Mouse (Mus musculus) c-Kit-positive CD71-positive TER-119-positive erythroid progenitor cells, embryonic 14.5 days (primary cell): ENCODE measurements at regions not wholly inside any gene's neighbourhood (a gene's known extent, or its start where the extent isn't known, plus 50 kb on each side); places are given as distances from the start of the nearest gene placed in this dataset.

ENCODE experiments used
- DNase-seq: peaks from one replicate; pipeline ENCODE4 v3.0.0-alpha.2; 2013; ENCODE audit warnings: low spot score

DNA sequence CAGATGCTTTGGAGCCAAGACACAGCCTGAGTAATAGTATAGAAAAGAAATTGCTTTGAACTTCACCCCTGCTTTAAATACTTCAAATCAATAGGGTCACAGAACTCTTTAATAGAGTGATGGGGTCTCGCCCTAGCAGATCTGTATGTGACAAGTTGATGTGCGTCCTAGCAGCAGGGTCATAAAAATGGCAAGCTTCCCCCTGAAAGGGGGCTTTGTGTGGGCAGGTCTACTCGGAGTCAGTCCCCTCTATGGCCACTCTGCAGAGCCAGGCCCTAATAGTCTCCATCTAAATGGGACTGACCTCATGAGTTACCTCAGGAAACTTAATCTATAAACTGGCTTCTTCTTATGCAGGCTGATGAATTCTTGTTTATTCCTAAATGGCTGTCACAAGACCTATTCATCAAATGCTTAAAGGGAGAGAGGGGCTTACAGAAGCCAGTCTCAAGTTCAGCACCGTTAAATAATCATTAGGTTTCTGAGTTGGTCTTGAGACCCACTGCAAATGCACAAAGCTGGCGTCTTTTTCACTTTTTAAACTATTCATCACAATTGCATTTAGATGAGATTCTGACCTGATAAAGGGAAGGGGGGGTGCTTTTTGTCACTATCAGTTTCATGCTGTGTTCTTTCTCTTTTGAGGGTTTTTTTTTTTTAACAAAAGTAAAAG, 457.0 kb upstream of the Fam92a start:
- no peak for DNase-seq

DNA sequence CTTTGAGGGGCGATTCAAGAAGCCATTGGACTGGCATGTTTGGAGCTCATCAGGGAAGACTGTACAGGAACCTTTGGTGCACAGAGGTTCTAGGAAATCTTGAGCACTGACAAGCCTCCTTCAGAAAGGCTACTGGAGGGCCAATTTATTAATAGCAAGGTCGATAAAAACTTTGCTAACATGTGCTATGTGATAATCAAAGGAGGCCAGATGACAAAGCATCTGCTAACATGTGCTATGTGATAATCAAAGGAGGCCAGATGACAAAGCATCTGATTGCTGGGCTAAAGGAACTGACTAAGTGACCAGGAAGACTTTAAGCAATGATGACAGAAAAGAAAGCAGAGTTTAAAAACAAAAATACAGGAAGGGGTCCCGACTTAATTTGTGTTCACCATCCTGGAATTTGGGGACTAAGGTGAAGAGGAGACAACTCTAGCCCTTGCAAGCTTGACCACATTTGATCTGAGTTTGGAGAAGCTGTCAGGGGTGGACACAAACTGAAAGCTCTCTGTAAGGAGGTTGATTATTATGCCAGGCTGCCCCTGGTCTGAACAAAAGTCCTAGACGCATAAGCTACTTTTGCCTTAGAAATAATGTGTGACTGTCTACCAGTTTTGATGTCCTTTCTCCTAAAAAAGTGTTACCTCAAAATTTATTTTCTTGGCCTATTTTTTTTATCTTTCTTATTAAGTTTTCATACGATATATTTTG, 455.5 kb upstream of the Fam92a start:
- DNase-seq = peak; percentile 25

DNA sequence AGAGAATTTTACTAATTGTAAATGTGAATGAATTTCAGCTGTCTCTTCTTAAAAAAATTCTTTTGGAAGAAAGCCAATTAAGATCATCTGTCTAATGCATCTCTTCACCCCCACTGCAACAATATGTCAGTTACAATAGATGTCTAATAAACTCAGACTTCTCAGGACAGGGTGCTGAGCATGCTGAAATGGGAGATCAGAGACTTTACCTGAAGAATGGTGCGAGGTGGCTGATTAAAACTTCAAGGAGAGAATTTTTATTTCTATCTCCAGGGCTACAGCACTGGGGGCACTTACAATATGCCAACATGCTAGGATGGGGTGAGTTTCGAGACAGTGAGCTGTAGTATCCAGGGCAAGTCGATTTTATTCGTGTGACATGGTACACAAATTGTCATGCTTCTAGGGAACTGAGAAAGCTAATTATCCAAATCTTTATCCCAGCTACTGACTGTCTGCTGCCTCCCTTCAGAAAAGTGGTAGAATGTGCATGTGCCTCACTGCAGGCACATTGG, 449.0 kb upstream of the Fam92a start:
- DNase-seq = no peak

DNA sequence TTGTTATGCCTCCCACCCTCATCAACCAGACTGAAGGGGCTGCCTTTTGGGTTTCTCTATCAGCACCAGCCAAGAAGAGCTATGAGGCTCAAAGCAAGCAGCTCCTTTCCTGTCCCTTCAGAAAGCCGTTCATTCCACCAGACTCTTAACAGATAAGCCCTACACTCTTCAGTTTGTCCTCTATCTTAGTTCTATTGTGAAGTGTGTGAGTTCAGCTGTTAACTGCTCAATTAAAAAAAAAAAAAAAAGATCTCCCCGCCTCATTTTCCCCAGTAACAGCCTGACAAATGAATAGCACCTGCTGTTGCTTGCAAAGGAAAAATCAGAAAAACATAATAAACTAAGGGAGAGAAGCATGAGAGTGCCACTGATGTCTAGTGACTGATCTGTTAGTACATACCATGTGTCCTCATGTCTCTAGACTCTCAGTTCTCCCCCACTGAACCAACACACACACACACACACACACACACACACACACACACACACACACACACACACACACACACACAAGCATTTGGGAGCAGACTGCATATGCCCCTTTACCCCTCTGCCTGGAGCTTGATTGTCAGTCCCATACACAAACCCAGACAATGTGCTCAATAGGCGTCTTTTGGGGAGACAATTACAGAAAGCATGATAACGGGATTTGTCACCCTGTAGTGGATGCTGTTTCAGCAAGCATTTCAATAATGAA, 448.4 kb upstream of the Fam92a start:
- no peak for DNase-seq

DNA sequence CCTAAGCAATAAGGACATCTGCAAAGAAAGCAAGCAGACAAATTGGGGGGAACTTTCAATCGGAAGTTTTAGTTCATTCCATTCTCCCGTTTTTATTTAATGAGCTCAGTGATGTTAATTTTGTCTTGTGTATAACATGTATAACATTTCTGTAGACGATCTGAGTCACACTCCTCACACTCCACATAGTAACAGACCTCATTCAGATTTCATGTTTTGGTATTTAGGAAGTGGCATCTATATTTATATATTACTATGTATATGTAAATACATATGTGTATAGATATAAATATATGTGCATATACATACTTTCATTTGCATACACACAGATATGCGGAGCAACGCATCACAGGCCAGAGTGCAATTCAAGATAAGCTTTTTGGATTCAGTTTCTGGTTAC, 444.9 kb upstream of the Fam92a start:
- no peak for DNase-seq

DNA sequence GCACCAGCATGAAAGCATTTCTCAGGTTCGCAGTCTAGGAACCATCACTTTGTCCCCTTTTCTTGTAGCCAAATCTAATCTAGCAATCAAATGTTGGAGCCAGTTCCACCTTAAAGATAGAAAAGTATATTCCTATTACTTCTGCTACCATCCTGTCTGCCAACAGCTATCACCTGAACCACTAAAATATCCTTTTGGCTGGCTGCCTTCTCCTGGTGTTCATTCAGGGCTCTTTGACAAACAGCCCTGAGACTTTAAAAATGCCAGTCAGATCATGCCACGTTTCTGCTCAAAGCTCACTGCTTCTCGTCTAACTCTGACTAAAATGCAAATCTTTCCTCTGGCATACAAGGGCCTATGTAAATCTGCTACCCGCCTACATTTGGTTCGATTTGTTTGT, 439.7 kb upstream of the Fam92a start:
- DNase-seq = no peak

DNA sequence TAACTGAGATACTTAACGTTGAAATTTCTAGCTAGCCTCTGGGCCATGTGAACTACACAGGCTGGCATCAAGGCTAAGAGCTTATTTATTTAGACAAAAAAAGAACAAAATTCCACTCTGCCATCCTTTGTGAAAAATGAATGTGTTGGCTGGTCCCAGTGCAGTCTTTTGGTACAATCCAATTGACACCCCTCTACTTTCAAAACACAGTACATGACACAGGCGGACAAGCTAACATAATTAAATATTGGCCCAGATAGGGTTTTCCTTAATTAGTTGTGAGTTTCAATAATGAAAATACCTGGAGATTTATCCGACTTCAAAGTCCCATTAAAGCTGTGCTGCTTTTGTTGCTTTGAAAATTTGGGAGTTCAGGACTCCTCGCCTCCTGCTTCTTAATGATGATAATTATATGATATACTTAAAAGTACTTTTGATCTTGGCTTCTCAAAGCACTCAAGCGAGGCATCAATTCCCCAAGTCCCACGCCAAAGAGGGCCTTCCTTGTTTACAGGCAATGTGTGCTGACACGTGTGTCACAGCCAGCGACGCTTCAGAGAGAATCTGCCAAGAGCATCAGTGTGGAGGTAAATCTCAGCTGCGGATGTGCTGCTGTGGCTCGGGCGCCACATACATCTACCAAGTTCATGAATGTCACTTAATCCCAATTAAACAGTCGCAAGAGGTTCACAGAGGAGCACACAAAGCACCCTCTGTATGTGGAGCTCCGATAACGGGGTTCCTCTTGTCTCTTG, 429.5 kb upstream of the Fam92a start:
- no peak for DNase-seq

DNA sequence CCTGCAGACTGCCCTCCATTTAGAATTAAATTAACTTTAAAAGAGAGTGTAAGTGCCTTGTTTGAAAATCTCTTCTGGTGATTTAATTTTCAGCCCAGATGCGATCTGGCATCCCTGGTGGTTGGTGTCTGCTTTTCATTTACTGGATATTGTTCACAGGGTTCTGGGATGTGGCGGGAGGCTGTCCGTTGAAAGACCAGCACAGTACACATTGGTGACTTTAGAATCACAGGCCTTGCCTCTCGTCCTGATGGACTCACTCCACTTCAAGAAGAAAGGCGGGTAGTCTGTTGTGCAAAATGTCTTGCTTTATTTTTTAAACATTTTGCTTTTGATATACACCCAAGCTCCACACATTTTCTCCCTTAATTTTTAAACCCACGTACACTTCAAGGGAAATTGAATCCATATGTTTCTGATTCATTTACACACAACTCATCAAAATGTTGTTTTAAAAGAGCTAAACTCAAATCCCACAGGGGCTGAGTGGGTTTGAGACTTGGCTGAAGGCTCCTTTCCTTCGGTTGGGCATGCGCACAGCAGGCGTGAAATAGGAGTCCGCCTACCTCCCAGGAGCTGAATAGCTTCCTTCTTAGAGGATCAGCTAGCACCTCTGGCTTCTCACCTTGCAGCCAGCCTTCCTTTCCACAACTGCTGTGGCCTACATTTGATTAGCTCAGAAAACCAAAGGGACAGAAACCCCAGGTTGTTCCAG, 424.1 kb upstream of the Fam92a start:
- no peak for DNase-seq

DNA sequence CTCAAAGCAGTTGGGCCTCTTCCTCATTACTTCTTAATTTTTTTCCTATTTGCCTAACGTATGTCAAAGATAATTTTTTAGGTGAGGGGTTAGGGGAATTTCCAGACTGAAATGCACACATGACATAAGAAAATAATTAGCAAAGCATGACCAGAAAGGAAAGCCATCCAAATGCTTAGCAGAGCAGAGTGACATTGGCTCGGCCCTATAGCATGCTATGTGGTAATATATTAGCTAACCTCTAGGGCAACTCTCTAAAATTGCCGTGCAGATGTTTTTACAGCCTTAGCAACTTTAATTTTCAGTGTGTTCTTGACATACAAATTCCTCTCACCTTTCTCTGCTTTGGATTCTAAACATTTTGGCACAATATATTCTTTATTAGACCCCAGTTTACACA, 421.2 kb upstream of the Fam92a start:
- no peak for DNase-seq

DNA sequence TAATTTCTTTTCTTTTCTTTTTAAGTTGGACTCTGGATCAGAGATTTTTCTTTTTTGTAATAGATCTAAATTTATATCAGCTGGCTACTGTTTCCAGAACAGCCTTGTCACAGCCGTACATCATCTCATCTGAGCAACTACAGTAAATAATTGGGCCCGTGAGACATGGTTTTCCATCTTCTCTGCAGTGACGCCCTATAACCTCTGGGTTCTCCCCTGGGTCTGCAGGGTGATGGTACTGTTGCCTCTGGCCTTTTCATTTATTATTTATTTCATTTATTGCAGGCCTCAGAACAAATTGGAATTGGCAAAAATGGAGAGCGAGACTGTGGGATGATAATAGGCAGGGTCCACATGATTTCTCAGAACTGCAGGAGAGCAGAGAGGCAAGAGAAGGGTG, 406.3 kb upstream of the Fam92a start:
- no peak for DNase-seq

DNA sequence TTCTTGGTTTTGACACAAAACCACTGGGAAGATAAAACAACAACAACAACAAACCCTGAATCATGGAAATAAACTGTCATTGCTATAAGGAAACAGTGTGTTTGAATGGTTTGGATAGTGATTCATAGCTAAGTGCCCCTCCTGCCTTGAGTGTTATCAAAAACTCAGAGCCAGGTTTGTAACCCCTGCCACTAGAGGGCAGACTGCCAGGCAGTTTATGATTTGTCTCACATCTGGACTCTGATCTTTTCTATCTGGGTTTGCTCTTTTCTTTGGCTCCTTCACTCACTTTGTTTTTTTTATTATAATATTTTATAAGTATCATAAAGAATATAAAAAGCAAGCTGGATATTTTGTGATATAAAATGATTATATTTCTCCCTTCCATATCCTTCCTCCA, 400.1 kb upstream of the Fam92a start:
- DNase-seq = peak; percentile 7

DNA sequence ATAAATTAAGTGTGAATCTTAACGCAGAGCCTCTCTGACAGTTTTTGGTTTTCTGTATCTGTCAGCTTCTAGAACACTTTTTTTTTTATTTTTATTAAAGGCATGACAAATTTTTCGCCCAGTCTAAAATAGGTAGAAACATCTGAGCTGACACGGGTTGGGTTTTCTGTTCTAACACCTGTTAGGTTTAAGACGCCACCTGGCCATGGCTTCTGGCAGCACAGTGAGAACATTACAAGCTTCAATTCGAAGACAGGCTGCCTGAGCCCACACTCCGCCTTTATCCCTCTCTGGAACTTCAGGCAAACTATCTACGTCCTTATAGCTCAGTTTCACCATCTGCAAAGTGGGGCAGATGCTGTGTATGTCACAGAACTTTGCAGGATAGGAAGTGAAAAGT, 398.9 kb upstream of the Fam92a start:
- no peak for DNase-seq

DNA sequence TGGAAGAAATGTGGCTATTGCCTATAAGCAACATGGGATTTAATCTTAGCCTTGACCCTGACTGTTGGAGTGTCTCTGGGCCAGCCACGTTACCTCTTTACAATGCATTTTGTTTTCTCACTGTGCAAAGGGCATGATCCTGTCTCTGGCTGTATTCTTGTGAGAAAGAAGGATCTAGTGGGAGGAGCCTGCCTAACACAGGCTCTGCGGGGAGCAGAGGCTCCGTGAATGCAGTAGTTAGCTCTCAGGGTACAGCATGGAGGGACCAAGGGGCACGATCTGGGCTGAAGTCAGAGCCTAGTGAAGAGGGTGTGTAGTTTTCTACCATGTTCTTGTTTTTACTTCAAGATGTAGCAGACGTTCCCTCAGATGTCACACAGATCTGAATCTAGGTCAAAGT, 395.8 kb upstream of the Fam92a start:
- no peak for DNase-seq

DNA sequence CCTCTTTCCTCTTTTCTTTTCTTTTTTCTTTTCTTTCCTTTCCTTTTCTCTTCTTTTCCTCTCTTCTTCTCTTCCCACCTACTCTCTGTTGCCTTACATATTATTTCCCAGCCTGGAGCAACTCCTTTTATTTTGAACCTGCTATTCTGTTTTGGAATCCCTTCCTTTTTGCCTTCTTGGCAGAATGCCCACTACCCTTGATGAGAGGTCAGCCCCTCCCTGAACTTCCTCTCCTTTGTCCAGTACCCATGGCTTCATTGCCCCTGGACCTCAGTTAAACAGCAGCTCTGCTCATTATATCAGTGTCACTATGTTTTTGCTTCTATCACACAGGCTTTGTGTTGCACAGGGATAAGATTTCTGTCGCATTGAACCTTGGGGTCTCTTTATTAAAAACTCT, 391.2 kb upstream of the Fam92a start:
- no peak for DNase-seq

DNA sequence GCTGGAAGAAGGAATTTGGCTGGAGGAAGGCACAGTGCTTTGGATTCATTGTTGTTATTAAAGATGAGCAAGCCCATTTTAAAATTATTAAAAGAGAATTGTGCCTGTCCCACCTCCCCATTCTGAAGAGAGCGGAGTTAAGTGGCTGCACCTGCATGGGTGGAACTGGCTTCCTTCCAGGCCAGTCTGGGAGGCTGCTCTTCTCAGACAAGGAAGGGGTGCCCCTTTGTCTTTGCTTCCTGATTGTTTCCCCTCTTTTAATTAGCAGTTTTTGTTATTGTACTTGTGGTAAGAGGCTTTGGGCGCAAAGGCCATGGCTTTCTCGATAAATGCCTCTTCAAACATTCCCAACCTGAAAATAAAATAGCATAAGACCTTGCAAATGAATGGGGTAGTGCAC, 388.7 kb upstream of the Fam92a start:
- DNase-seq = no peak

DNA sequence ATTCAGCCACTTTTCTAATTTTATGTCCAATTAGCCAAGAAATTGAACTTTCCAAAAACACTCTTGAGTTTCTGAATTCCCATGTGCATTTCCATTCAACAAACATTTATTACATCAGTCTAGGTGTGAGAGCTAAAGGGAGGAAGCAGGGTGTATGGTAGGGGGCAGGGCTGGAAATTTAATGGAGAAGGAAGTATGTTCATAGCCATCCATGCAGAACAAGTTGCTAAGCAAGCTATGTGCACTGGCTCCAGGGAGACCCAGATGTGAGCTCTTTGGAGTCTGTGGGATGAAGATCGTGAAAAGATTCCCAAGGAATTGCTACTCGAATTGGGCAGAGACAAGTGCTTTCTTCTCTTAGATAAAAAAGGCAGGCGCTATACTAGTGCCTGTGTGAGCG, 388.2 kb upstream of the Fam92a start:
- no peak for DNase-seq

DNA sequence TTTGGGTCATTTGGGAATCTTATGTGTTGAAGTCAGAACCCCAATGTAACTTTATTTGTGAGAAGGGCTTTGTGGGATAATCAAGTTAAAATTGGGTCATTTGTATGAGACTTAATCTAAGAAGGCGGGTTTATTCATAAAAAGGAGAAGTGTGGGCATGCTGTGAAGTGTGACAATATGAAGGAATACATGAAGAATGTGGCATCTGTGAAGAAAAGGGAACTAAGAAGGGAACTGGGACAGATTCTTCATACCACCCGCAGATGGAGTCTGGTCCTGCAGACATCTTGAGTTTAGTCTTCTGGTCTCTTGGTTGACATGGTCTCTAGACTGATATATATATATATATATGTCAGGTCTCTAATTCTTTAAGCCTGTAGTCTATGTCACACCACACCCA, 385.3 kb upstream of the Fam92a start:
- DNase-seq = no peak

DNA sequence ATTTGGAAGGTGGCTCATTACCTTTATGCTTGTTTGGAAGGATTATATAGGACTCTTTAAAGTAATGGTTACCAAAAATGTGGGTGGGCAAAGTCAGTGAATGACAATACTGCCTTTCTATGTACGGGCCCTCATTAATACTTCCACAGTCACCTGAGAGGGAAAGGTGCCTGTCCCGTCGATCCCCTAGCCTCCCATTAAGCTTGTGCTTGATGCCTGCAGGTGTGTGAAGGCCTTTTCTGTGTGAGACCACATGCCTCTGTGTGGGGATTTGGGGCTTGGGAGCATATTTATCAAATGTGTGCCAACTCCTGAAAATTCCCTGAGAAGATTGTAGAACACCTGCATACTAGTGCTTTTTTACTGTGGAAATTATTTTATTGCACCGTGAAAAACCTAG, 377.4 kb upstream of the Fam92a start:
- no peak for DNase-seq

DNA sequence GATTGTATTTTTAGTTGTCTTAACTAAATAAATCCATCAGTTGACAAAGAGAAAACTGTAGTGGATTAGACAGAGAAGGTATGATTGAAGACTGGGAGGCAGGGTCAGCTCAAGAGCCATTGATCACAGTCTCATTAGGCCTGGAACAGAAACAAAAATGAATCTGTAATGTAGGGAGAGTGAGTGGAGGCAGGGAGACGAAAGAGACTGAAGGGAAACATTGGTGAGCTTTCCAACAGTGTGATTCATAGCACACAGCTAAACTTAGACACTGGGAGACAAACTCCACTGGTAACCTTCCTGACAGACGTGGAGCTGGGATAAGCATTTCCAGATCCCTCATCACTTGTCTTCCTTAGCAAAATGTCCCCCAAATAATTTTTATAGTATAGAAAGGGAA, 372.1 kb upstream of the Fam92a start:
- DNase-seq = no peak

DNA sequence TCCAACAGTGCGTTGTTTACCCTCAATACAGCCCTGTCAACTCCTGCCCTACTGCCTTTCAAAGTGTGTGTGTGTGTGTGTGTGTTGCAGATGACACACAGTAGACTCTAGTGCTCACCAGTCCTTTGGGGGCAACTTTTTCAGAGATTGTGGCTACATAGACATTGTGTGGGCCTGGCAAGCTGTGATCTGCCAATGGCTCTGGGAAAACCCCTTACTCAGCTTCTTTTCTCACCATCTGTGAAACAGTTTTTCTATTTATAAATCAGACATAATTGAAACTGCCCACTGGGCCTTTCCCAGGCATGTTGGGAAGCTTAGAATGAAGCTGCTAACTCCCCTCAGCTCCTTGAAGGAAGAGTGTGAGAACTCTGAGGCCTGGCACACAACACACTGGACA, 369.7 kb upstream of the Fam92a start:
- DNase-seq = no peak

DNA sequence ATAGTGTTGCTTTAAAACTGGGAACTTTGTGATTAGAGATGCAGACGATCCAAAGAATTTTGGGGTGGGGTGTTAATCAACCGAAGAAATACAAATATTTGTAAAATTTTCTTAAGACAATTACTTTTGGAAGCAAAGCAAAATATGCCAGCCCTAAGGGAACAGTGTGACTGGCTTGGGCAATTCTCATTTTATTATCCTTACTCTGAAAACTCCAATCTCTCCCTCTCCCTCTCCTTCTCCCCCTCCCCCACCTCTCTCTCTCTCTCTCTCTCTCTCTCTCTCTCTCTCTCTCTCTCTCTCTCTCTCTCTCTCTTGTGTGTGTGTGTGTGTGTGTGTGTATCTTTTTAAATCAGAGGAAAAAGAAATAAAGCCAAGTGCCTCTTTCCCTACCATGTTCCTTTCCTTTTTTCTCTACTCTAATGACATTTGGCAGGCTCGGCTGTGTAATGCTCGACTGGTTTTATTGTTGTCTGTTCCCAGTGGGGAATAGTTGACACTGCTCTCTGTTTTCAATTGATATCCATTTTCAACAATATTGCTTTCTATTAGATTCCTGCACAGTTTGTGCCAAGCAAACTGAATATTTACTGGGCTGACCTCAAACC, 367.5 kb upstream of the Fam92a start:
- DNase-seq = no peak
